Mouse (Mus musculus): ENCODE data around the gene Lctl. TPM values are rescaled to one million over a fixed set of nuclear protein-coding genes. Genes with fewer than 3 reads are reported as not detected.
"Not testable (repeated sequence)": the region's sequence is repeated elsewhere in the genome, so short reads cannot be mapped to it uniquely, and the experiment has no call there.

The Lctl gene
- polyA plus RNA-seq, 1 experiment from 2014 or later = not detected

- 86% methylated on average over 6 of the region's 6 CpGs for WGBS
- H3K4me2 ChIP-seq (ENCODE audit: low read length) = no peak overlapping the region
- no peak overlapping the region for H3K9ac ChIP-seq (ENCODE audit: low read depth, low read length)
- no peaks in the 10 kb centered on the region for H3K36me3 ChIP-seq (ENCODE audit: control insufficient read depth, insufficient read depth, low read length)
- no peaks in the 10 kb centered on the region for H3K9me3 ChIP-seq (ENCODE audit: control insufficient read depth, low read length)
- H3K27me3 ChIP-seq (replicated peaks; ENCODE audit: control insufficient read depth, insufficient read depth, low read length) = no peaks in the 10 kb centered on the region
- H3K27ac ChIP-seq (ENCODE audit: low read depth, low read length) = no peak overlapping the region
- H3K4me1 ChIP-seq (ENCODE audit: control insufficient read depth, insufficient read depth, low read depth, low read length) = no peaks in the 10 kb centered on the region
- H3K4me3 ChIP-seq (ENCODE audit: low read length) = no peak overlapping the region
- no peak for ATAC-seq
Observed at GRCm38 (mm10) chr9:64131623-64132022, 14.7 kb downstream of the Lctl start.

- not testable (repeated sequence) for H3K4me1 ChIP-seq (ENCODE audit: control insufficient read depth, insufficient read depth, low read depth, low read length); H3K27me3 ChIP-seq (replicated peaks; ENCODE audit: control insufficient read depth, insufficient read depth, low read length); H3K4me3 ChIP-seq (ENCODE audit: low read length); H3K27ac ChIP-seq (ENCODE audit: low read depth, low read length); ATAC-seq; H3K36me3 ChIP-seq (ENCODE audit: control insufficient read depth, insufficient read depth, low read length); H3K9ac ChIP-seq (ENCODE audit: low read depth, low read length); H3K9me3 ChIP-seq (ENCODE audit: control insufficient read depth, low read length); H3K4me2 ChIP-seq (ENCODE audit: low read length)
- WGBS = 3% methylated on average over 6 of the region's 6 CpGs
Observed at GRCm38 (mm10) chr9:64138896-64139295, 21.9 kb downstream of the Lctl start.

GRCm38 (mm10) chr9:64139879-64140278 is 22.9 kb downstream of the Lctl start:
- Histone ChIP-seq H3K4me2 (ENCODE audit: low read length) (no peak overlapping the region), H3K36me3 (ENCODE audit: control insufficient read depth, insufficient read depth, low read length) (no peaks in the 10 kb centered on the region), H3K4me3 (ENCODE audit: low read length) (no peak overlapping the region), H3K9me3 (ENCODE audit: control insufficient read depth, low read length) (no peaks in the 10 kb centered on the region), H3K9ac (ENCODE audit: low read depth, low read length) (no peak overlapping the region), H3K27ac (ENCODE audit: low read depth, low read length) (no peak overlapping the region), H3K4me1 (ENCODE audit: control insufficient read depth, insufficient read depth, low read depth, low read length) (no peaks in the 10 kb centered on the region), H3K27me3 (replicated peaks; ENCODE audit: control insufficient read depth, insufficient read depth, low read length) (no peaks in the 10 kb centered on the region)
- 91% methylated on average over 9 of the region's 9 CpGs for WGBS
- no peak for ATAC-seq

GRCm38 (mm10) chr9:64156641-64157040 is 39.7 kb downstream of the Lctl start:
- 96% methylated on average over 1 of the region's 1 CpGs for WGBS
- Histone ChIP-seq H3K4me2 (ENCODE audit: low read length) (no peak overlapping the region), H3K4me1 (ENCODE audit: control insufficient read depth, insufficient read depth, low read depth, low read length) (no peaks in the 10 kb centered on the region), H3K36me3 (ENCODE audit: control insufficient read depth, insufficient read depth, low read length) (no peaks in the 10 kb centered on the region), H3K4me3 (ENCODE audit: low read length) (no peak overlapping the region), H3K27ac (ENCODE audit: low read depth, low read length) (no peak overlapping the region), H3K27me3 (replicated peaks; ENCODE audit: control insufficient read depth, insufficient read depth, low read length) (no peaks in the 10 kb centered on the region), H3K9me3 (ENCODE audit: control insufficient read depth, low read length) (no peaks in the 10 kb centered on the region), H3K9ac (ENCODE audit: low read depth, low read length) (no peak overlapping the region)
- ATAC-seq = no peak

- no peaks in the 10 kb centered on the region for H3K4me1 ChIP-seq (ENCODE audit: control insufficient read depth, insufficient read depth, low read depth, low read length)
- no peaks in the 10 kb centered on the region for H3K9me3 ChIP-seq (ENCODE audit: control insufficient read depth, low read length)
- no peak overlapping the region for H3K4me3 ChIP-seq (ENCODE audit: low read length)
- ATAC-seq = no peak
- WGBS = 89% methylated on average over 5 of the region's 5 CpGs
- H3K36me3 ChIP-seq (ENCODE audit: control insufficient read depth, insufficient read depth, low read length) = no peaks in the 10 kb centered on the region
- no peak overlapping the region for H3K4me2 ChIP-seq (ENCODE audit: low read length)
- no peak overlapping the region for H3K9ac ChIP-seq (ENCODE audit: low read depth, low read length)
- H3K27me3 ChIP-seq (replicated peaks; ENCODE audit: control insufficient read depth, insufficient read depth, low read length) = no peaks in the 10 kb centered on the region
- no peak overlapping the region for H3K27ac ChIP-seq (ENCODE audit: low read depth, low read length)
Observed at GRCm38 (mm10) chr9:64160471-64160870, 43.5 kb downstream of the Lctl start.

- ATAC-seq; H3K9me3 ChIP-seq (ENCODE audit: control insufficient read depth, low read length); H3K4me2 ChIP-seq (ENCODE audit: low read length); H3K27ac ChIP-seq (ENCODE audit: low read depth, low read length); H3K9ac ChIP-seq (ENCODE audit: low read depth, low read length); H3K27me3 ChIP-seq (replicated peaks; ENCODE audit: control insufficient read depth, insufficient read depth, low read length); H3K36me3 ChIP-seq (ENCODE audit: control insufficient read depth, insufficient read depth, low read length); H3K4me3 ChIP-seq (ENCODE audit: low read length): not testable (repeated sequence)
- WGBS = 98% methylated on average over 3 of the region's 3 CpGs
- H3K4me1 ChIP-seq (ENCODE audit: control insufficient read depth, insufficient read depth, low read depth, low read length) = peaks cover 14% of the 10 kb centered on the region
Observed at GRCm38 (mm10) chr9:64169967-64170366, 53.0 kb downstream of the Lctl start.

- Histone ChIP-seq H3K4me1 (ENCODE audit: control insufficient read depth, insufficient read depth, low read depth, low read length) (peaks cover 16% of the 10 kb centered on the region), H3K36me3 (ENCODE audit: control insufficient read depth, insufficient read depth, low read length) (peaks cover 18% of the 10 kb centered on the region), H3K9me3 (ENCODE audit: control insufficient read depth, low read length) (no peaks in the 10 kb centered on the region), H3K4me3 (ENCODE audit: low read length) (peak overlapping the region; percentile 87), H3K27me3 (replicated peaks; ENCODE audit: control insufficient read depth, insufficient read depth, low read length) (no peaks in the 10 kb centered on the region), H3K4me2 (ENCODE audit: low read length) (peak overlapping the region; percentile 91), H3K27ac (ENCODE audit: low read depth, low read length) (peak overlapping the region; percentile 88), H3K9ac (ENCODE audit: low read depth, low read length) (peak overlapping the region; percentile 84)
- 4% methylated on average over 18 of the region's 18 CpGs for WGBS
- peak; percentile 60 for ATAC-seq
Observed at GRCm38 (mm10) chr9:64172145-64172815, 55.3 kb downstream of the Lctl start.

GRCm38 (mm10) chr9:64172816-64173665 is 56.1 kb downstream of the Lctl start, which contains the start of the genes Zwilch and Rpl4:
Gene Zwilch (minus strand): TSS chr9:64173104.
Gene Rpl4 (plus strand): TSS chr9:64173375.
- ATAC-seq = peak; percentile 88
- H3K36me3 ChIP-seq (ENCODE audit: control insufficient read depth, insufficient read depth, low read length) = peaks cover 26% of the 10 kb centered on the region
- H3K4me1 ChIP-seq (ENCODE audit: control insufficient read depth, insufficient read depth, low read depth, low read length) = peaks cover 16% of the 10 kb centered on the region
- peak within 1 kb of the TSS; percentile 84 for H3K9ac ChIP-seq (ENCODE audit: low read depth, low read length)
- H3K9me3 ChIP-seq (ENCODE audit: control insufficient read depth, low read length) = no peaks in the 10 kb centered on the region
- WGBS = under 1% methylated on average over 41 of the region's 42 CpGs
- peak within 1 kb of the TSS; percentile 88 for H3K27ac ChIP-seq (ENCODE audit: low read depth, low read length)
- H3K4me2 ChIP-seq (ENCODE audit: low read length) = peak within 1 kb of the TSS; percentile 91
- H3K4me3 ChIP-seq (ENCODE audit: low read length) = peak within 1 kb of the TSS; percentile 87
- H3K27me3 ChIP-seq (replicated peaks; ENCODE audit: control insufficient read depth, insufficient read depth, low read length) = no peaks in the 10 kb centered on the region

GRCm38 (mm10) chr9:64173666-64174220 is 56.8 kb downstream of the Lctl start:
- ATAC-seq = no peak
- WGBS = under 1% methylated on average over 16 of the region's 16 CpGs
- Histone ChIP-seq H3K9me3 (ENCODE audit: control insufficient read depth, low read length) (no peaks in the 10 kb centered on the region), H3K36me3 (ENCODE audit: control insufficient read depth, insufficient read depth, low read length) (peaks cover 26% of the 10 kb centered on the region), H3K4me2 (ENCODE audit: low read length) (peak overlapping the region; percentile 91), H3K27ac (ENCODE audit: low read depth, low read length) (peak overlapping the region; percentile 88), H3K27me3 (replicated peaks; ENCODE audit: control insufficient read depth, insufficient read depth, low read length) (no peaks in the 10 kb centered on the region), H3K4me1 (ENCODE audit: control insufficient read depth, insufficient read depth, low read depth, low read length) (peaks cover 16% of the 10 kb centered on the region), H3K9ac (ENCODE audit: low read depth, low read length) (peak overlapping the region; percentile 84), H3K4me3 (ENCODE audit: low read length) (peak overlapping the region; percentile 87)
